Mouse (Mus musculus) kidney, embryonic 16.5 days (tissue): Measurements from ENCODE around the gene Lrrc74a. TPM values are rescaled to one million over a fixed set of nuclear protein-coding genes. Genes with fewer than 3 reads are reported as not detected.

Experiments used
- ATAC-seq: fragments of 200-750 bp; cut with Nextera tagmentation; 2 replicates; pipeline ENCODE4 v1.8.0; 2017; ENCODE audit warnings: moderate TSS enrichment; ENCODE audit not compliant: low FRiP score, low TSS enrichment
- H3K27ac ChIP-seq: fragments of 300-500 bp; sonication (generic); 2 replicates; pipeline ENCODE4 v1.5.1; 2014; ENCODE audit warnings: low read length
- H3K27me3 ChIP-seq: fragments of 300-500 bp; sonication (generic); 2 replicates; pipeline ENCODE4 v1.6.1; 2014; ENCODE audit warnings: low read length, control low read depth, mixed read lengths; ENCODE audit not compliant: insufficient read depth
- H3K36me3 ChIP-seq: fragments of 300-500 bp; sonication (generic); 2 replicates; pipeline ENCODE4 v1.6.1; 2014; ENCODE audit warnings: low read length, control low read depth, mixed read lengths; ENCODE audit not compliant: insufficient read depth
- H3K4me1 ChIP-seq: fragments of 300-500 bp; sonication (generic); 2 replicates; pipeline ENCODE4 v1.6.1; 2014; ENCODE audit warnings: low read length, control low read depth, mixed read lengths; ENCODE audit not compliant: insufficient read depth
- H3K4me2 ChIP-seq: fragments of 300-500 bp; sonication (generic); replicated peaks from 2 replicates; pipeline ENCODE4 v1.6.1; 2014; ENCODE audit warnings: low read depth, low read length
- H3K4me3 ChIP-seq: fragments of 300-500 bp; sonication (generic); 2 replicates; pipeline ENCODE4 v1.5.1; 2014; ENCODE audit warnings: mild to moderate bottlenecking, low read length
- H3K9ac ChIP-seq: fragments of 300-500 bp; sonication (generic); replicated peaks from 2 replicates; pipeline ENCODE4 v1.6.1; 2014; ENCODE audit warnings: low read length
- H3K9me3 ChIP-seq: fragments of 300-500 bp; sonication (generic); 2 replicates; pipeline ENCODE4 v1.6.1; 2016; ENCODE audit warnings: low read length, control low read depth
- WGBS: fragments of 180-500 bp; shearing (Covaris S2); extraction: QIAGEN DNeasy Blood & Tissue Kit; methylation state at CpG from one replicate; pipeline ENCODE4 v1.1.7; 2014; 5-methylcytosine and 5-hydroxymethylcytosine counted together
- polyA plus RNA-seq: library from polyadenylated mRNA; unstranded; fragments of >200 nt; fragmentation: Nextera tagmentation; extraction: Ambion mirVana; gene quantifications from 2 replicates; pipeline ENCODE4 v1.2.1, GENCODE M21; 2015

Lrrc74a gene
- polyA plus RNA-seq, 1 experiment from 2014 or later, result not detected

GRCm38 (mm10) chr12:86778531-86778930 is 44.4 kb downstream of the Lrrc74a start:
- Histone ChIP-seq H3K4me2 (no peak overlapping the region), H3K4me1 (peaks cover 5% of the 10 kb centered on the region; the same call in 1 of the 2 replicates), H3K27me3 (no peaks in the 10 kb centered on the region), H3K9ac (no peak overlapping the region), H3K36me3 (no peaks in the 10 kb centered on the region), H3K27ac (no peak overlapping the region), H3K4me3 (no peak overlapping the region), H3K9me3 (no peaks in the 10 kb centered on the region)
- 88% methylated on average over 4 of the region's 4 CpGs for WGBS
- ATAC-seq, result no peak

DNA sequence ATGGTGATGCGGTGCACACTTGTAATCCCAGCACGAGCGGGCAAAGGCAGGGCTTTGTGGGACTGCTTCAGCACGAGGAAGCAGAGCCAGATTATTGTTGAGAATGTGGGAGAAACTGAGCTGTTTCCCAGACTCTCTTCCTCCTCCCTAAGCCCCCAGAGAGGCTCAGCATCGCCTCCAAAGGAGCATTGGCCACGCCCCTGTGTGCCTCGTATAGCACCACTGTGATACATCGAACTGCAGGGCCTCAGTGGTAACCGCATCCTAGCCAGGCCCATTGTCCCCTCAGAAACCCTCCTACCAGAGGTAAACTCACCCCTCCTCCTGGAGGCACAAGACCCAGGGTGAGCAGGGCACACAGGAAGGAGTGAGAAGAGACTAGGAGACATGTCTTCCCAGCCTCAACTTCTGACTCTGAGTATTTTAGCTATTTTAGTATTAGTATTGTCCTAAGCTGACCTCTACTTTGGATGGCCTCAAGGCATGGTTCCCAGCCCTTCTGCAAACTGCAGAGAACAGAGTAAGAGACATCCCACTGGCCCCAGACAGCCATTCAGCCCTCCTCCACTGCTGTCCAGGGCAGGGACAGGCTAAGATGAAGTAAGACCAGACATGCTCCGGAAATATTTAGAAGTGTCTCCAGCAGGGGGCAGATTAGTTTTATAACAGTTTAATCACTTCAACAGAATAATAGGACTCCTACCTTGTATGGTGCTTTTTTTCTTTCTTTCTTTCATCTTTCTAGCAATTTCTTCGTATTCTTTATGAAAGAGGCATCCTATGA is 45.2 kb downstream of the Lrrc74a start:
- Histone ChIP-seq H3K4me3 (no peak overlapping the region), H3K4me1 (peaks cover 5% of the 10 kb centered on the region; the same call in 1 of the 2 replicates), H3K9ac (no peak overlapping the region), H3K27me3 (no peaks in the 10 kb centered on the region), H3K36me3 (no peaks in the 10 kb centered on the region), H3K27ac (no peak overlapping the region), H3K9me3 (no peaks in the 10 kb centered on the region), H3K4me2 (no peak overlapping the region)
- 57% methylated on average over 11 of the region's 11 CpGs for WGBS
- ATAC-seq, result no peak

DNA sequence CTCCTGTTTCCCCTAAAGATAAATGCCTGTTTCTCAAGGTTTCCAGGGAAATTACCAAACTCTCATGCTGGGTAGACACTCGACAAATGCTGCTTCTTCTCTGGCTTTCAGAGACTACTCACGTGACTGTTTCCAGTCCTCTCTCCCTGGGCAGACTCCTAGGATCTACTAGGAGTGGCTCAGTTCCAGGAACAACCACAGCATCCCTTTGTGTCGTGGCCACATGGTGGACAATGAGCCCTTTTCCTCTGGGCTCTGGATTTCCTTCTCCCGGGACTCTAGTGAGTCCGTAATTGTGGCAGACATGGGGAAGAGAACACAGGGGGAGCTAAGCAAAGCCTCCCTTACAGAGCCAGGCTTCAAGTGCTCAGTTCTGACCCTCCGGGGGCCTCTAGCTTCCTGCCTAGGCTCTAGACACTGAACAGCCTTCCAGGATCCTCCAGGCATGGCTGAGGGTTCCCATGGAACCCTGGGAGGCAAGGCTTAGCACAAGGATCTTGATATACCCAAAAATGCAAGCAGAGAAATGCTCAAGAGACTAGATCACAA is 47.6 kb downstream of the Lrrc74a start:
- peak overlapping the region; percentile 3; the same call in 1 of the 2 replicates for H3K27ac ChIP-seq

GRCm38 (mm10) chr12:86786149-86787019 is 52.2 kb downstream of the Lrrc74a start:
- no peak overlapping the region for H3K4me2 ChIP-seq
- no peaks in the 10 kb centered on the region for H3K27me3 ChIP-seq
- H3K36me3 ChIP-seq, result no peaks in the 10 kb centered on the region
- H3K4me1 ChIP-seq, result peaks cover 9% of the 10 kb centered on the region; the same call in 1 of the 2 replicates
- ATAC-seq, result no peak
- H3K4me3 ChIP-seq, result no peak overlapping the region
- WGBS, result 71% methylated on average over 12 of the region's 12 CpGs
- no peaks in the 10 kb centered on the region for H3K9me3 ChIP-seq
- H3K27ac ChIP-seq, result no peak overlapping the region
- no peak overlapping the region for H3K9ac ChIP-seq

More for the DNA sequence above, 47.6 kb downstream of the Lrrc74a start:
- WGBS, result 36% methylated on average over 6 of the region's 6 CpGs
- no peak overlapping the region for H3K4me3 ChIP-seq
- no peak overlapping the region for H3K4me2 ChIP-seq
- H3K27me3 ChIP-seq, result no peaks in the 10 kb centered on the region
- H3K36me3 ChIP-seq, result no peaks in the 10 kb centered on the region
- H3K4me1 ChIP-seq, result peaks cover 5% of the 10 kb centered on the region; the same call in 1 of the 2 replicates
- H3K9me3 ChIP-seq, result no peaks in the 10 kb centered on the region
- peak; percentile 29; the same call in 1 of the 2 replicates for ATAC-seq
- H3K9ac ChIP-seq, result no peak overlapping the region

- H3K27ac ChIP-seq, result no peak overlapping the region
- no peaks in the 10 kb centered on the region for H3K27me3 ChIP-seq
- no peaks in the 10 kb centered on the region for H3K36me3 ChIP-seq
- no peaks in the 10 kb centered on the region for H3K9me3 ChIP-seq
- ATAC-seq, result no peak
- peaks cover 6% of the 10 kb centered on the region; the same call in 1 of the 2 replicates for H3K4me1 ChIP-seq
- H3K4me2 ChIP-seq, result no peak overlapping the region
- H3K9ac ChIP-seq, result no peak overlapping the region
- no peak overlapping the region for H3K4me3 ChIP-seq
- 71% methylated on average over 4 of the region's 4 CpGs for WGBS
Observed at GRCm38 (mm10) chr12:86787020-86787553, 52.9 kb downstream of the Lrrc74a start.

GRCm38 (mm10) chr12:86790100-86790848 is 56.1 kb downstream of the Lrrc74a start:
- Histone ChIP-seq H3K27ac (peak overlapping the region; percentile 19; the same call in 1 of the 2 replicates), H3K36me3 (no peaks in the 10 kb centered on the region), H3K9me3 (no peaks in the 10 kb centered on the region), H3K27me3 (no peaks in the 10 kb centered on the region), H3K9ac (no peak overlapping the region), H3K4me2 (no peak overlapping the region), H3K4me1 (peaks cover 22% of the 10 kb centered on the region), H3K4me3 (no peak overlapping the region)
- ATAC-seq, result no peak
- WGBS, result 52% methylated on average over 6 of the region's 6 CpGs

DNA sequence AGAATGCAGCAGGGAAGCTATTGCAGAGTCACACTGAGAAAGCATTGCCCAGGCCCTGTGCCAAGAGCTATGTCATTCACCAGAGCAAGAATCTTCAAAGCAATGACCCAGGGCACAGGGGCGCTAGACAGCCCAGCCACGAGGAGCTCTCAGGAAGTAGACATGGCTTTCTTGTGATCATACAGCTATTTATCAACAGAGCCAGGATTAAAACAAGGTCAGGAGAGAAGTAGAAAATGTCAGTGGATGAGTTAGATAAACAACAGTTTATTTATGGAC is 56.6 kb downstream of the Lrrc74a start:
- H3K4me2 ChIP-seq, result no peak overlapping the region
- H3K9me3 ChIP-seq, result no peaks in the 10 kb centered on the region
- H3K27me3 ChIP-seq, result no peaks in the 10 kb centered on the region
- no peak for ATAC-seq
- H3K36me3 ChIP-seq, result no peaks in the 10 kb centered on the region
- WGBS, result 14% methylated on average over 2 of the region's 2 CpGs
- H3K9ac ChIP-seq, result no peak overlapping the region
- H3K27ac ChIP-seq, result peak overlapping the region; percentile 19; the same call in 1 of the 2 replicates
- H3K4me1 ChIP-seq, result peaks cover 25% of the 10 kb centered on the region
- H3K4me3 ChIP-seq, result no peak overlapping the region

GRCm38 (mm10) chr12:86791987-86792386 is 57.8 kb downstream of the Lrrc74a start:
- Histone ChIP-seq H3K9me3 (no peaks in the 10 kb centered on the region), H3K27ac (no peak overlapping the region), H3K4me3 (no peak overlapping the region), H3K9ac (no peak overlapping the region), H3K36me3 (no peaks in the 10 kb centered on the region), H3K4me1 (peaks cover 25% of the 10 kb centered on the region), H3K4me2 (no peak overlapping the region), H3K27me3 (no peaks in the 10 kb centered on the region)
- 87% methylated on average over 2 of the region's 2 CpGs for WGBS
- no peak for ATAC-seq

DNA sequence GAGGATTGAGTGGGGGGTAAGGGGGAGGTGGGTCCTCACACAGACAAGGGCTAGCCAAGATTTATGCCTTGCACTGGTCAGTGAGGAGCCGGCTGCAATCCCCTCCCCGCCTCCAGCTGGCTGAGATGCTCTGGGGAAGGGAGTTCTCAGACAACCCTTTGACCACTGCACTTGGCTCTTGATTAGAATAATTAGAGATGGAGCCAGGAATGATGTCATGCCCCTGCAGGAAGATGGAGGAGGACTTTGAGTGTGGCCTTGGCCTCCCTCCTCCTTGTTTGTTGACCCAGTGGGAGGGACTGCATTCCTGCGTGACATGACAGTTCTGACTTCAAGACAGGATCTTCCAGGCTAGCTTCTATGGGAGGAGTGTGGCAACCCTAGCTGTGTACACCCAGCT is 59.7 kb downstream of the Lrrc74a start:
- Histone ChIP-seq H3K4me2 (no peak overlapping the region), H3K27me3 (no peaks in the 10 kb centered on the region), H3K9ac (no peak overlapping the region), H3K36me3 (no peaks in the 10 kb centered on the region), H3K9me3 (no peaks in the 10 kb centered on the region), H3K4me3 (no peak overlapping the region), H3K4me1 (peaks cover 31% of the 10 kb centered on the region), H3K27ac (peak overlapping the region; percentile 76)
- peak; percentile 77 for ATAC-seq
- 29% methylated on average over 3 of the region's 3 CpGs for WGBS
